ENCODE assay signal across 9 mouse cellular contexts in genomic region chr15:11908166-11908565, GRCm38 (mm10). TPM values are rescaled to one million over a fixed set of nuclear protein-coding genes. Genes with fewer than 3 reads are reported as not detected.
DNase-seq lines count a peak whose midpoint lies in the region; ATAC-seq and TF ChIP-seq lines count a peak whose summit lies in the region.
"Had no signal": no experiment of that assay in that cellular context is flagged by ENCODE, and none has a peak within 500 bp of the region (broad histone marks: within the 10 kb centered on the region; RNA-seq: fewer than 3 reads in every experiment).

No protein-coding gene starts in this region.

- peaks cover 31% of the 10 kb centered on the region for H3K4me1 ChIP-seq in lung, embryonic 15.5 days
- peaks cover 2% of the 10 kb centered on the region; the same call in 1 of the 2 replicates for H3K4me1 ChIP-seq in lung, adult 2 months (ENCODE audit: control insufficient read depth, insufficient read depth, low read length)
- peaks cover 46% of the 10 kb centered on the region for H3K4me1 ChIP-seq in hindbrain, embryonic 15.5 days (replicated peaks)
- no peaks in the 10 kb centered on the region for H3K4me1 ChIP-seq in liver, embryonic 13.5 days (replicated peaks)
- H3K4me1 ChIP-seq in stomach, embryonic 16.5 days (ENCODE audit: control insufficient read depth, insufficient read depth, low read length), result peaks cover 23% of the 10 kb centered on the region

- peak overlapping the region; percentile 62 for H3K27ac ChIP-seq in lung, embryonic 15.5 days
- no peak overlapping the region for H3K27ac ChIP-seq in hindbrain, embryonic 15.5 days (replicated peaks)
- no peak overlapping the region for H3K27ac ChIP-seq in liver, embryonic 13.5 days
- no peak overlapping the region for H3K27ac ChIP-seq in stomach, embryonic 16.5 days (ENCODE audit: low read length)

- peak overlapping the region; percentile 17 for H3K4me3 ChIP-seq in lung, embryonic 15.5 days
- H3K4me3 ChIP-seq in lung, adult 2 months (replicated peaks; ENCODE audit: extremely low read depth, low read depth, low read length), result no peak overlapping the region
- H3K4me3 ChIP-seq in hindbrain, embryonic 15.5 days, result peak overlapping the region; percentile 2; the same call in 1 of the 2 replicates
- H3K4me3 ChIP-seq in liver, embryonic 13.5 days (replicated peaks), result no peak overlapping the region
- H3K4me3 ChIP-seq in stomach, embryonic 16.5 days (replicated peaks; ENCODE audit: low read length), result no peak overlapping the region

- DNase-seq in lung, adult 2 months, result no peak
- no peak for DNase-seq in liver, embryonic 13.5 days
- DNase-seq in layer of hippocampus, adult 9-11 months, result no peak
- no peak for DNase-seq in ovary, adult 18-20 months (ENCODE audit: low spot score)
- no peak for DNase-seq in gastrocnemius, postnatal 10 days

- 6% methylated on average over 11 of the region's 11 CpGs for WGBS in lung, embryonic 15.5 days
- 21% methylated on average over 11 of the region's 11 CpGs for WGBS in lung, adult 2 months
- 8% methylated on average over 11 of the region's 11 CpGs for WGBS in hindbrain, embryonic 15.5 days
- WGBS in liver, embryonic 13.5 days (ENCODE audit: insufficient replicate concordance), result 12% methylated on average over 11 of the region's 11 CpGs
- 14% methylated on average over 11 of the region's 11 CpGs for WGBS in stomach, embryonic 16.5 days

- H3K36me3 ChIP-seq in lung, embryonic 15.5 days, result no peaks in the 10 kb centered on the region
- H3K36me3 ChIP-seq in hindbrain, embryonic 15.5 days, result no peaks in the 10 kb centered on the region
- no peaks in the 10 kb centered on the region for H3K36me3 ChIP-seq in liver, embryonic 13.5 days
- H3K36me3 ChIP-seq in stomach, embryonic 16.5 days (ENCODE audit: control insufficient read depth, insufficient read depth, low read length), result no peaks in the 10 kb centered on the region
- H3K36me3 ChIP-seq: G1E had no signal

- TF ChIP-seq CTCF in lung, adult 2 months (IDR thresholded peaks at IDR 0.05; ENCODE audit: insufficient read depth, low read length), result no peak

- TF ChIP-seq POLR2A in lung, adult 2 months (IDR thresholded peaks at IDR 0.05; ENCODE audit: borderline replicate concordance, extremely low read depth, low read depth, low read length), result no peak

- H3K9ac ChIP-seq in lung, embryonic 15.5 days, result no peak overlapping the region; the same call in 1 of the 2 replicates
- H3K9ac ChIP-seq in hindbrain, embryonic 15.5 days, result no peak overlapping the region
- H3K9ac ChIP-seq in liver, embryonic 13.5 days, result no peak overlapping the region
- no peak overlapping the region for H3K9ac ChIP-seq in stomach, embryonic 16.5 days (ENCODE audit: low read length)

- ATAC-seq in lung, embryonic 15.5 days (ENCODE audit: borderline replicate concordance, extremely low read depth, low FRiP score, low TSS enrichment), result peak; percentile 24; the same call in 1 of the 2 replicates
- no peak for ATAC-seq in hindbrain, embryonic 15.5 days (ENCODE audit: low FRiP score, low read depth)
- ATAC-seq in liver, embryonic 13.5 days (ENCODE audit: low read depth), result no peak
- ATAC-seq in stomach, embryonic 16.5 days (ENCODE audit: insufficient read depth, low FRiP score), result no peak

- H3K9me3 ChIP-seq in lung, embryonic 15.5 days, result no peaks in the 10 kb centered on the region
- H3K9me3 ChIP-seq in hindbrain, embryonic 15.5 days, result no peaks in the 10 kb centered on the region
- no peaks in the 10 kb centered on the region for H3K9me3 ChIP-seq in liver, embryonic 13.5 days (replicated peaks)
- no peaks in the 10 kb centered on the region for H3K9me3 ChIP-seq in stomach, embryonic 16.5 days (replicated peaks; ENCODE audit: control insufficient read depth, low read length)

- H3K4me2 ChIP-seq in lung, embryonic 15.5 days, result peak overlapping the region; percentile 96
- peak overlapping the region; percentile 36 for H3K4me2 ChIP-seq in hindbrain, embryonic 15.5 days
- H3K4me2 ChIP-seq in liver, embryonic 13.5 days, result peak overlapping the region; percentile 35; the same call in 1 of the 2 replicates
- H3K4me2 ChIP-seq in stomach, embryonic 16.5 days (ENCODE audit: low read depth, low read length), result peak overlapping the region; percentile 38

- H3K27me3 ChIP-seq in lung, embryonic 15.5 days, result peaks cover 8% of the 10 kb centered on the region
- peaks cover 40% of the 10 kb centered on the region for H3K27me3 ChIP-seq in hindbrain, embryonic 15.5 days
- H3K27me3 ChIP-seq in liver, embryonic 13.5 days, result peaks cover 55% of the 10 kb centered on the region
- H3K27me3 ChIP-seq in stomach, embryonic 16.5 days (ENCODE audit: control insufficient read depth, insufficient read depth, low read length), result peaks cover 14% of the 10 kb centered on the region

RNA-seq across cellular contexts. Expression of gene Npr3, which starts 1.1 kb away (rescaled TPM):
- 8.4 and 9.5 TPM in 2 replicates for polyA plus RNA-seq in lung, embryonic 15.5 days (2015; fragmentation: Nextera tagmentation; extraction: Ambion mirVana)
- 9.6 and 24.4 TPM in 2 replicates for polyA plus RNA-seq in lung, adult 2 months (2012; rRNA removed)
- polyA plus RNA-seq in hindbrain, embryonic 15.5 days (2015; fragmentation: Nextera tagmentation; extraction: Ambion mirVana), result 0.88 and 1.1 TPM in 2 replicates
- 3.2 and 3.4 TPM in 2 replicates for polyA plus RNA-seq in liver, embryonic 13.5 days (2015; fragmentation: Nextera tagmentation; extraction: Ambion mirVana)
- 3.4 and 3.5 TPM in 2 replicates for polyA plus RNA-seq in stomach, embryonic 16.5 days (2015; fragmentation: Nextera tagmentation; extraction: Ambion mirVana)
- 10 to 100 TPM; 10.6 to 11.2 TPM for total RNA-seq in gastrocnemius, postnatal 10 days (2021)
- polyA plus RNA-seq: G1E had no signal

Comparison
In these comparisons a context has a peak if more than half of its experiments do, and no peak if none do; other contexts are left out.
1. H3K4me3 ChIP-seq: peak in lung, embryonic 15.5 days (single experiment) and hindbrain, embryonic 15.5 days (single experiment); none in lung, adult 2 months (single experiment), liver, embryonic 13.5 days (single experiment) and stomach, embryonic 16.5 days (single experiment).
2. H3K4me2 ChIP-seq: peak in every context shown above with its lines; median percentile 96 in lung, embryonic 15.5 days; 38 in stomach, embryonic 16.5 days; 36 in hindbrain, embryonic 15.5 days; 35 in liver, embryonic 13.5 days.